Mouse (Mus musculus): ENCODE results near the gene Tmub1.

- no peak for TF ChIP-seq CTCF (IDR thresholded peaks at IDR 0.05; ENCODE audit: extremely low read depth, insufficient read depth, insufficient read length, insufficient replicate concordance)
- no peak for TF ChIP-seq POLR2A (IDR thresholded peaks at IDR 0.05; ENCODE audit: low read depth, low read length)
Measured at GRCm38 (mm10) chr5:24441187-24441586, 6.5 kb downstream of the Tmub1 start.
